Mouse (Mus musculus): Measurements from ENCODE around the gene Acly. TPM values are rescaled to one million over a fixed set of nuclear protein-coding genes. Genes with fewer than 3 reads are reported as not detected.

Acly gene
- 91.6 and 97.6 TPM in 2 replicates for total RNA-seq (2017)

- ATAC-seq (replicated peaks in 1 of 2; ENCODE audit: insufficient read depth in 1 of 2, low FRiP score in 2 of 2, low TSS enrichment in 1 of 2, low read depth in 1 of 2, poor library complexity in 2 of 2, severe bottlenecking in 2 of 2): peak; percentile 95 to 97
Observed at GRCm38 (mm10) chr11:100527458-100528374, at the start of gene Acly. Gene Acly, minus strand, starts transcription at chr11:100528000.

GRCm38 (mm10) chr11:100576256-100576655, 48.5 kb upstream of the Acly start:
- no peak for ATAC-seq (replicated peaks in 1 of 2; ENCODE audit: insufficient read depth in 1 of 2, low FRiP score in 2 of 2, low TSS enrichment in 1 of 2, low read depth in 1 of 2, poor library complexity in 2 of 2, severe bottlenecking in 2 of 2)

DNA sequence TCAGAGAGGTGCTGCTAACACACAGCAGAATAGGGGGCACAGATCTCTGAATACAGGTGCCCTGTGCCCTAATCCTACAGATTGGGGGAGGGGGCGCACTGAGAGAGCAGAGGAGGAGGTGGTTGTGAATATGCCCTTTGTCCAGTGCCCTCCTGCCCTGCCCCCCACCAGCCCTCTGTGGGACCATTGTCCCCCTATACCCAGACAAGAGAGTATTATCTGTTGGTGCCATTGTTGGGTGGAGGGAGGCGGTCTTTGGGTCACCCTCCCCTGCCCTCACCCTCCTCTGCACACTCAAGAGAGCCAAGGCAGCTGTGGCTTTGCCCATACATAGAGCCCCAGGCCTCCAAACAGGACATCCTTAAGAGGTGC, 47.7 kb upstream of the Acly start:
- no peak for ATAC-seq (replicated peaks in 1 of 2; ENCODE audit: insufficient read depth in 1 of 2, low FRiP score in 2 of 2, low TSS enrichment in 1 of 2, low read depth in 1 of 2, poor library complexity in 2 of 2, severe bottlenecking in 2 of 2)

DNA sequence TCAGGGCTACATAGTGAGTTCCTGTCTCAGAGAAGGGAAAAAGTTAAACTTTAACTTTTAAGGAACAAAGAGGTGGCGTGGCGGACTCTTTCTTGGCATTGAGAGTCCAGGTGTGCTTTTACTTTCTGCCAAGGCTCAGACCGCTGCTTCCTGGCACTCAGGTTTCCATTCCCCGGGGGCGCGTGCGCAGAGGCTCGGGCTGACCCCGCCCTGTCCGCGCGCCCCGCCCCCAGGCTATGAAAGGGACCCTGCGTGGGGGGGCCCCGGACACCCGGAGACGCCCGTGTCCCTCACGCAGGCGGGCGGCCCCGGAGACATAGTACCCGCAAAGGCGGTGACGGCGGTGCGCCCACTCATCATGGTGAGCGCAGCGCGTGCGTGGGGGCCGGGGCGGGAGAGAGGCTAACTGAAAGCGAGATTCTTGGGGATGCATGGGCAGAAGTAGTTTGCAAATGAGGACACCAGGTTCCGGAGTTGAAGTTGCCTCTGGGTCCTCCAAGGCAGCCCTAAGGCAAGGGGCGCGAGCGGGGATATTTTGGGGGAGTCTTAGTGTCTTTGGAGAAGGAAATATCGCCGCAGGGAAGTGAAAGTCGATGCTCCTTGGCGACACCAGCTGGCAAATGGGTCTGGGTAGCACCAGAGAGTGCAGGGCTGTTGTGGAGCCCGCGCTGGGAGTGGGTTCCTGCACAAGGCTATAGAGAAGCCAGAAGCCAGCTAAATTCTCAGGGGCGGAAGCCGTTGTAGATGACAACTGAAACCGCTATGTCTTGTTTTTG, 47.1 kb upstream of the Acly start, which contains the start of gene Cnp:
TSS of gene Cnp (plus strand) at position 197 of the 776 bp plus-strand sequence.
- peak; percentile 50 to 54 for ATAC-seq (replicated peaks in 1 of 2; ENCODE audit: insufficient read depth in 1 of 2, low FRiP score in 2 of 2, low TSS enrichment in 1 of 2, low read depth in 1 of 2, poor library complexity in 2 of 2, severe bottlenecking in 2 of 2)

DNA sequence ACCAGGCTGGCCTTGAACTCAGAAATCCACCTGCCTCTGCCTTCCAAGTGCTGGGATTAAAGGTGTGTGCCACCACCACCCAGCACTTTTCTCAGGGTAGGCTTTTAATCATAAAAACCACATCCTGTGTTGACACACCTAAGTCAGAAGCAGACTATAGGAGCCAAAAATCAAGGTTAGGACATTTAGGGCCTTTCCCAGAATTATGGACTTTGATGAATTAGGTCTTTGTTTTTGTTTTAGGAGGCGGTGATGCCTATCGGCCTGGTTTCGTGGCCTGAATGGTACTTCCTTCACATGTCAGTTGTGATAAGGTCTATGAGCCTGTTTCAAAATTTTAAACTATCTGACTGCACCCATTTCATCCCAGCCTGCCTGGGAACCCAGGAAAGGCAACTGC, 46.4 kb upstream of the Acly start:
- no peak for ATAC-seq (replicated peaks in 1 of 2; ENCODE audit: insufficient read depth in 1 of 2, low FRiP score in 2 of 2, low TSS enrichment in 1 of 2, low read depth in 1 of 2, poor library complexity in 2 of 2, severe bottlenecking in 2 of 2)

- ATAC-seq (replicated peaks in 1 of 2; ENCODE audit: insufficient read depth in 1 of 2, low FRiP score in 2 of 2, low TSS enrichment in 1 of 2, low read depth in 1 of 2, poor library complexity in 2 of 2, severe bottlenecking in 2 of 2): peak; percentile 18 to 50; a peak in 3 of 4 replicates
Observed at GRCm38 (mm10) chr11:100571202-100571567, 43.4 kb upstream of the Acly start.

DNA sequence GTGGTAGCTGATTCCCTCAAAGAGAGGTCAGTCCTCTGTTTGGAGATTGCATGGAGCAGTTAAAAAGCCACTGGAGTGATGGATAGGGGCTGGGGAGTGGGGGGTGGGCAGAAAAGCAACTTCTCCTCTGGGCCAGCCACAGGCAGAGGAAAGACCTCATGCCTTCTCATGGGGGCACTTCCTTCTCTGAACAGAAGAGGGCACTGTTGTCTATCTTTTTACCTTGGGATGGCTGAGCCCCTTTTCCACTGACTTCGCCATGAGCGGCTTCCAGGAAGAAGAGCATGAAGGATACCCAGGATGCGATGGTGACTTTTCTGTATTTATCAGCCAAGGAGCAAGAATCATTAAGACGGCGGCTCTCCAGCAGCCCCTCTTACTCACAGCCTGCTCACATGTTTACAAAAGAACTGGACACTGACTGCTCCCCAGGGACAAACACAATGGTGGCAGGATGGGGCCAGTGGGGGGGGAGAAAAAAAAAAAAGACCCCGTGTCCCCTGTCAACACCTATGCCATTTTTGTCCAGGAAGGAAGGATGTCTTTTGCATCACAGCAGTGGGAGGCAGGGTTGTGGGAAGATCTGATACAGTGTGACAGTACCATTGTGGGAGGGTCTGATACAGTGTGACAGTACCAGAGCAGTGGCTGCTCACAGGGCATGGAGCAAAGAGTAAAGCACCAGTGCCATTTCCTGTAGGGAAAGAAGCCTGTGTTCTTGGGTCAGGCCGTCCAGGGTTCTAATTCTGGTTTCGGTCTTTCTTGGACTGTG, 42.8 kb upstream of the Acly start:
- peak; percentile 61 to 67; a peak in 3 of 4 replicates for ATAC-seq (replicated peaks in 1 of 2; ENCODE audit: insufficient read depth in 1 of 2, low FRiP score in 2 of 2, low TSS enrichment in 1 of 2, low read depth in 1 of 2, poor library complexity in 2 of 2, severe bottlenecking in 2 of 2)

DNA sequence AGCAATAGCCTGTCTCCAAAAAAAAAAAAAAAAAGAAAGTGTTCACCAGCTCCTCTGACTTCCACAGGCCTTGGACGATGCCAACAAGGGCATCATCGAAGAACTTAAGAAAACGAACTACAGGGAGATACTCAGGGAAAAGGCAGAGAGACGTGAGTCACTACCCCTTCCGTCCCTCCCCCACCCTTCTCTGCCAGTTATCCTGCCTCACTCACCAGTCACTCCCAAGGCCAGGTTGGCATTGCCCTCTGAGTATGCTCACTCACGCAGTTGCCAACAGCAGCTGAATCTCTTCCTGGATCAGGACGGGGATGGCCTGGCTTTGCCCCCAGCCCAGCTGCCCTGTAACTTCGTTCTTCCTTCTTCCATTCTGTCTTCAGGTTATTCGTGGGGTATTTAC, 42.0 kb upstream of the Acly start:
- no peak for ATAC-seq (replicated peaks in 1 of 2; ENCODE audit: insufficient read depth in 1 of 2, low FRiP score in 2 of 2, low TSS enrichment in 1 of 2, low read depth in 1 of 2, poor library complexity in 2 of 2, severe bottlenecking in 2 of 2)

GRCm38 (mm10) chr11:100568692-100569091, 40.9 kb upstream of the Acly start:
- no peak for ATAC-seq (replicated peaks in 1 of 2; ENCODE audit: insufficient read depth in 1 of 2, low FRiP score in 2 of 2, low TSS enrichment in 1 of 2, low read depth in 1 of 2, poor library complexity in 2 of 2, severe bottlenecking in 2 of 2)

DNA sequence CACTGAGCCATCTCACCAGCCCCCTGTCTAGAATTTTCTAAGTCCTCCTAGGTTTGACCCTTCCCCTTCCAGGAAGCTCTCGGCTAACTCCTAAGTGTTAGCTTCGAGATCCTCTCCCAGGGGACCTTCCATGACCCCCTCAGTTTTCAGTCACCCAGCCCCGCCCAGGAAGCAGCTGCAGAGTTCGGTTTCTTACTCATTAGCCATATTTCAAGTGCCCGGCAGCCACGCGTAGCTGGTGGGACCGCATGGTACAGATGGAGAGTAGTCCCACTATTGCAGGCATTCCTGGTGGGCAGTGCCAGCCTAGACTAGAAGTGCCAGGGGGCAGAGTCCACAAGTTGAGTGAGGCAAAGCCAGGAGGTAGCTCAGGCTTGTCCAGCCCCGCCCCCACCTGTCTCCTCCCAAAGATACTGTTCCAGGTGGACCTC, 40.0 kb upstream of the Acly start:
- peak in 1 of 2 experiments; percentile 37; a peak in 1 of 4 replicates for ATAC-seq (replicated peaks in 1 of 2; ENCODE audit: insufficient read depth in 1 of 2, low FRiP score in 2 of 2, low TSS enrichment in 1 of 2, low read depth in 1 of 2, poor library complexity in 2 of 2, severe bottlenecking in 2 of 2)

DNA sequence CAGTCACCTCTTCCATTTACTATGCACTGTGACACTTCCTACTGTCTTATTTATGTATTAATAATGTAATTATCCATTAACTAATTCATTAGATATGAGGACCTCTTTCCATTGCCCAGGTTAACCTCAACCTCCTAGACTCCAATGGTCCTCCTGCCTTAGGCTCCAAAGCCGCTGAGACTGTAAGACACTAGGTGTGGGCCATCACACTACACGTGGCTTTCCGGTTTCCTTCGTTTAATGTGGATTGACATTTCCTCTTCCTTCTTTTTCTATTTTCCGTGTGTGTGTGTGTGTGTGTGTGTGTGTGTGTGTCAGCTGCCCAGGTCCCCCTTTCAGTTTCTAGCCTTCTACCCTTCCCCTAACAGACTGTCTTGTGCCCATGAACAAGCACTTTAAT, 39.4 kb upstream of the Acly start:
- no peak for ATAC-seq (replicated peaks in 1 of 2; ENCODE audit: insufficient read depth in 1 of 2, low FRiP score in 2 of 2, low TSS enrichment in 1 of 2, low read depth in 1 of 2, poor library complexity in 2 of 2, severe bottlenecking in 2 of 2)

- ATAC-seq (replicated peaks in 1 of 2; ENCODE audit: insufficient read depth in 1 of 2, low FRiP score in 2 of 2, low TSS enrichment in 1 of 2, low read depth in 1 of 2, poor library complexity in 2 of 2, severe bottlenecking in 2 of 2): no peak
Observed at GRCm38 (mm10) chr11:100564703-100565102, 36.9 kb upstream of the Acly start.

DNA sequence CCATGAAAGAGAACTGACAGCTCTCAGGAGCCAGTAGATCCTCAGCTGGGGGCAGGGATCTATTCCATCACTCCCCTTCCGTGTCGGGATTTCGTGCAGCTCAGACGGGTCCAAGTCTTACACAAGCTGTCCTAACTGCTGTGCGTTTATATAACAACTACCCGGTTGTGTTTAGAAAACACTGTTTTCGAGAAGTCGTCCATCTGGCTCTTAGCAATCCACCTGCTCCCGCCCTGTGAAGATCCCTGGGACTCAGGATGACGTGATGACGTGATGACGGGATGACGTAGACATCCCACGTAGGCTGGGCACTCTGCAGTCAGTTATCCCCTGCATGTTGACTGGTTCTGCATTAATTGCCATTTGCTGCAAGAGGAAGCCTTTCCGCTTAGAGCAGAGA, 36.5 kb upstream of the Acly start:
- no peak for ATAC-seq (replicated peaks in 1 of 2; ENCODE audit: insufficient read depth in 1 of 2, low FRiP score in 2 of 2, low TSS enrichment in 1 of 2, low read depth in 1 of 2, poor library complexity in 2 of 2, severe bottlenecking in 2 of 2)

GRCm38 (mm10) chr11:100561748-100562147, 33.9 kb upstream of the Acly start:
- ATAC-seq (replicated peaks in 1 of 2; ENCODE audit: insufficient read depth in 1 of 2, low FRiP score in 2 of 2, low TSS enrichment in 1 of 2, low read depth in 1 of 2, poor library complexity in 2 of 2, severe bottlenecking in 2 of 2): no peak

DNA sequence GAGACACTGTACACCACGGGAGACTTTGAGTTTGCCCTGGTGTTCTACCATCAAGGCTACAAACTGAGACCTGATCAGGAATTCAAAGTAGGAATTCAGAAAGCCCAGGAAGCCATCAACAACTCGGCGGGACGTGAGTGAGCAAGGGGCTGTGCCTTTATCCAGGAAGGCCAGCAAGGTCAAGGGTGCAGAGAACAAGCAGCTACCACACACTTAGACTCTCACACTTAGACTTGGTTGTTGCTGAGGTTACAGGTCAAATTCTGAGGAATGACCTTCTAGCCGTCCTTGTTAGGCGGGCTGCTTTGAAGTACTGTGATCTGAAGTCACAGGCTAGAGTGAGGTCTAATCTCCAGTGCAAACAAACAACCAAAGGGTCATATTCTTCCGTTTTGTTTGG, 31.7 kb upstream of the Acly start:
- no peak for ATAC-seq (replicated peaks in 1 of 2; ENCODE audit: insufficient read depth in 1 of 2, low FRiP score in 2 of 2, low TSS enrichment in 1 of 2, low read depth in 1 of 2, poor library complexity in 2 of 2, severe bottlenecking in 2 of 2)

DNA sequence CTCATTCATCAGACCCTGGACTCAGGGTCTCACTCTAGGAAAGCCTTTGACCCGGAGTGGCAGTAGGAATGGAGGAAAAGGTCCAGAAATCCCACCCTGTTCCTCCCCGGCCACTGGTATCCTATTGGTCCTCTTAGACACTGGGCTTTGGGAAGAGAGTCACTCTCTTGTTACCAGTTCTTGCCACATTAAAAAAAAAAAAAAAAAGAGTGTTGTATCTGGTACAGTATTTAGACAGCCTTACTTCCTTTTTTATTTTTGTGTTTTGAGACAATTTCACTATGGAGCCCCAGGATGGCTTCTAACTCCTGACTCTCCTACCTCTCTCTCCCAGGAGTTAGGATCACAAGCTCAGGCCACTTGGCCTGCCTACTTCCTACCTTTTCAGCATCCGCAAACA, 29.8 kb upstream of the Acly start:
- ATAC-seq (replicated peaks in 1 of 2; ENCODE audit: insufficient read depth in 1 of 2, low FRiP score in 2 of 2, low TSS enrichment in 1 of 2, low read depth in 1 of 2, poor library complexity in 2 of 2, severe bottlenecking in 2 of 2): no peak

DNA sequence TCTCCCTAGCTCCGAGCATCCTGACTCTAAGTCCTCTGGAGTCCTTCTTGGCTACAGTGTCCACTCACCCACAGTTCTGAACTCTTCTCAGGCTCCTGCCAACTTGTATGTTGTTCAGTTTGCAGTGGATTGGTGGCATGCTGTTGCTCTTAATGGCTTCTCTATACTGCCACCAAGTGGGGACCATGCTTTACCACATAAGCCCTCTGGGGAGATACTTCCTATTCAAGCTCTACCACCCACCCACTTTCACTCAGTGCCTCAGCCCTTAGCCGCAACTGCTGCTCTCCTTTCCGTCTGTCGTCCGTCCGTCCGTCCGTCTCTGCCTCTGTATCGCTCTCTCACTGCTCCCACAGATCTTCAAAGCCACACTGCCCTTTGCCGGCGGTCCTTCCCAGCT, 27.8 kb upstream of the Acly start:
- ATAC-seq (replicated peaks in 1 of 2; ENCODE audit: insufficient read depth in 1 of 2, low FRiP score in 2 of 2, low TSS enrichment in 1 of 2, low read depth in 1 of 2, poor library complexity in 2 of 2, severe bottlenecking in 2 of 2): peak; percentile 94 to 97

GRCm38 (mm10) chr11:100552842-100553241, 25.0 kb upstream of the Acly start:
- ATAC-seq (replicated peaks in 1 of 2; ENCODE audit: insufficient read depth in 1 of 2, low FRiP score in 2 of 2, low TSS enrichment in 1 of 2, low read depth in 1 of 2, poor library complexity in 2 of 2, severe bottlenecking in 2 of 2): no peak
